Mouse (Mus musculus): ENCODE measurements around the gene Cyth3.

DNA sequence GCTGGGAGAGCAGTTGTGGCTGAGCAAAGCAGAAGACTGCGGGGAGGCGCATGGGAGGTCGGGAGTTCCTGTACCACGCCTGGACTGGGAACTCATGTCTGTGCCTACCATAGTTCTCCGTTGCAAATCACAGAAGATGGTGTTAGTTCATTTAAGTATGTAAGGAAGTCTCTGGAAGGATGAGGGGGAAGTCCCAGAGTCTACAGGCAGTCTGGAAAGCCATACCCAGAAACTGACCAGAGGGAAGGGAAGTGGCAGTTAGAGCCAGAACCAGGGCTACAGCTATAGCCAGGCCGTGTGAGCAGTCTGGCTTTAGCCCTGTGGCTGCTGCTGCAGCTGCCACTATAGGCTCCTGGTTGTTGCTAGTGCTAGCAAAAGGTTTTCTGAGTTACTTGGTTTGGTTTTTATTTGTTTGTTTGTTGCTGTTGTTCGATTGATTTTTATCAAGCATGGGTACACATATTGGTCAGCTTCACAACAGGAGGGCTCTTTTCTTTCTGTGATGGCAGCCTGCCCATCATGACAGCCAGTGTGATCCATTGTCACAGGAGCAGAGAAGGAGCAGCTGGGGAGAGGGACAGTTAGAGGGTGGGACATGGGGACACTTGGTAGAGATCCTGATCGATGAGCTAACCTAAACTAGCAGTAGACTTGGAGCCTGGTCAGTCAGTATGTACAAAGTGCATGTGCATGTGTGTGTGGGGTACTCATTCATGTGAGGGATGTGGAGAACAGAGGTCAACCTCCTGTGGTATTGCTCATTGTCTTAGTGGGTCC is 29.8 kb downstream of the Cyth3 start:
- TF ChIP-seq CTCF (IDR thresholded peaks at IDR 0.05; ENCODE audit: borderline replicate concordance, insufficient read depth, low read length) = no peak
- no peak for TF ChIP-seq POLR2A (IDR thresholded peaks at IDR 0.05; ENCODE audit: low read depth, low read length)
